Mouse (Mus musculus) frontal cortex, adult (tissue): ENCODE results near the gene Tas1r1.

ENCODE experiments used
- ATAC-seq: cut with Nextera tagmentation; 2 replicates; pipeline ENCODE4 v1.9.2; 2017; ENCODE audit warnings: mild to moderate bottlenecking, moderate library complexity, mixed read lengths; ENCODE audit not compliant: low TSS enrichment

The Tas1r1 gene

DNA sequence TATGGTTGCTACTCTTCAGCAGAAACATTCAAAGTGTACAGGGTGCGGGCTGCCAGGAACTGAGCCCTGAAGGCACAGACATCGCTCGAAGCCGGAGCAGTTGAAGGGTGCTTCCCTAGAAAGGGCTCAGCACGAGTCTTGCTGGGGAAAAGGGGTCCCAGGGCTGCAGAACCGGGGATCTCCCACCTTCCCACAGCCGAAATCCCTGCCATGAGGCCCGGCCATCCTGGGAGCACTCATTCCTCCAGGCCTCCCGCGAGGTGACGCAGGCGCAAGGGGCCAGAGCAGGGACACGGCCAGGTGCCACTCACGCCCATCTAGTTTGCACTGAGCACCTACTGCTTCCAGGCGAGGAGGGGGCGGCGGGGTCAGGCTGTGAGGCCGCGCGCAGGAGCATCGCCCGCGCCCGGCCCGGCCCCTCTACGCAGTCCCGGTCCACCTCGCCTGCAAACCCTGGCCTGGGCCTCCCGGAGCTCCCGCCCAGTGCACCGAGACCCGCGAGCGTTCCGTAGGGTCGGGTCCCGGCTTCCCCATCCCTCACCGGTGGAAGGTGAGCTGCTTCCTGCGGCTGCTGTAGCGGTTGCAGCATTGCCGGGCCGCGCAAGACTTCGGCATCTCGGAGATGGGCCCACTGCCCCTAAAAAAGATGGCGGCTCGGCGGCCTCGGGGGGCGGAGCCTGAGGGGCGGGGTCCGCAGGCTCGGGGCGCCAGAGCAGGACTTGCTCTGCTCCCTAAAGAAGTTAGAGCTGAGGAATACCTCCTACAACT lies 49.8 kb downstream of the Tas1r1 start, which contains the start of gene Thap3:
Gene Thap3, minus strand, starts transcription at position 656 of the 768 bp plus-strand sequence.
- ATAC-seq = peak; percentile 62

DNA sequence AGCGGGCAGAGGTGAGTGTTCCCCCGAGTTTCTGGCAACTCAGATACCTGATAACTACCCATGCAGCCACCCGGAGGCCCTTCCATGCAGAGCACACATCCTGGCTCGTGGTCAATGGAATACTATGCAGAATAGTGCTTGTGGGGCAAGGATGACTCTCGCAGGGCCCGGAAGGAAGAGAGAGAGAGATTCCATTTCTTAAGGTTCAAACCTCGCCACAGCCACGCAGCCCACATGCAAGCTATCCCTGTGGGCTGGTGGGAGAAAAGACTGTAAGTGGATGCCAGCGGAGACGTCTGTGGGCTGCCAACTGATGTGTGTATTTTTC lies 50.4 kb downstream of the Tas1r1 start:
- ATAC-seq = peak; percentile 46

DNA sequence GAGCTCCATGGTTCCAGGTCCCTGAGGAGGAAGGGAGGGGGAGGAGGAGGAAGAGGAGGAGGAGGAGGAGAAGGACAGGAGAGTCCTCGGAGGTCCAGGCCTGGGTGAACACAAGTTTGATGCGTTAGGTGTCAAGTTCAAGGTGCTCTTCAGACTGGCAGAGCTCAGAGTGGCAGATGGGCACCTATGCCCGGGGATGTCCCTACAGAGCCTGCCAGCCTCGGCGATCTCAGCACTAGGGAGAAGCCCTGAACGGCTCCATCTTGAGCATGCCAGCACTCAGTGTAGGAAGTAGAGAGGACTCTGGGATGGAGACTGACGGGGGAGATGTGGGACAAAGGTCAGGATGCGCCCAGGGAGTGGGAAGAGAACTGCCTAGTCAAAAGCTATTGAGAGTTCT lies 51.7 kb downstream of the Tas1r1 start:
- no peak for ATAC-seq

DNA sequence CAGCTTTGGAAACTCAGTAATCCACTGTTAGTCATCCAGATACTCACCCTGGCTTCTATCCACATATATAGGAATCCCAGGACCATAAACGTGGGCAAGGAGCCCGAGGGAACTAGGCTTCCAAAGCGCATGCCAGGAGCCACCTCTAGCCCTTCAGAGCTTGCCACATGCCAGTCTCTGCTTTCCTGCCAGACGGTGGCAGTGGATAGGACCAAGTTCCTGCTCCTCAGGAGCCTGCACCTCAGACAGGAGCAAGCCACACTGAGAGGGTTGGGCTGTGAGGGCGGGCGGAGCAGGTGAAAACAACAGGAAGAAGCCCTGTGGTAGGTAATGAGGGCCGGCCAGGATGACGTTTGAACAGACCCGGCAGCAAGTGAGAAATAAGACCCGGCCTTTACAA lies 52.5 kb downstream of the Tas1r1 start:
- ATAC-seq = 0 out of 2 replicates have a peak, but pooled peaks have one; percentile 13

DNA sequence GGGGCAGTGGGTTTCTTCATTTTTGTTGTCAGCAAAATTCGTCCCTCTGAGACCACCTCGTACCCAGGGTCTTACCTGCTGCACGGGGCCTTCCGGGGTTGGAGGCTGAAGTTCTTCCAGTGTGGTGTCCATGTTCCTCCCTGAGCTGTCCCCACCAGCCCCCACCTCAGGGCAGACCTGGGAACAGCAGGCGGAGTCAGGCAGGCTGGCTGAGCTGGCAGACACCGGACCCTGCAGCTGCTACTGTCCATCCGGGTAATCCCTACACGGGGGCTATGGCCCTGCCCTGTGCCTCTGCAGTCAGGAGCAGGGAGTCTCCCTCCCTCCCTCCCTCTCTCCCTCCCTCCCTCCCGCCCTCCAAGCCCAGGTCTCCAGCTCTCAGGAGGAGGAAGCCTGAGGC lies 54.8 kb downstream of the Tas1r1 start:
- ATAC-seq = no peak

DNA sequence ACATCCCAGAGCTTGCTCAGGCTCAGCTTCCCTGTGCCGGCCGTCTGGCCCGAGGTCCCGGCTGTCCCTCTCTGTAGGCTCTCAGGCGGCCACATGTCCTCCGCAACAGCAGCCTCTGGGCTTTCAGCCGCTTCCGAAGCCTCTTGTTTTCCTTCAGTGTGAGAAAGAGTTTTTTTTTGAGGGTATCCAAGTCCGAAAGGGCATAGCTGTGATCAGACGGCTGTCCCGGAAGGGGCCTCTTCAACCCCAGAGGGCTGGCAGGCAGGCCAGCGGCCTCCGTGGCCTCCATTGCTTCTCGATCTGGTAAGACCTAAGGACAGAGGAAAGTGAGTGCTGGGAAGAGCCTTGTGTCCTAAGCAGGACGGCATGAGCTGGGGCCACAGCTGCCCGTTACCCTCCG lies 55.3 kb downstream of the Tas1r1 start:
- ATAC-seq = no peak

DNA sequence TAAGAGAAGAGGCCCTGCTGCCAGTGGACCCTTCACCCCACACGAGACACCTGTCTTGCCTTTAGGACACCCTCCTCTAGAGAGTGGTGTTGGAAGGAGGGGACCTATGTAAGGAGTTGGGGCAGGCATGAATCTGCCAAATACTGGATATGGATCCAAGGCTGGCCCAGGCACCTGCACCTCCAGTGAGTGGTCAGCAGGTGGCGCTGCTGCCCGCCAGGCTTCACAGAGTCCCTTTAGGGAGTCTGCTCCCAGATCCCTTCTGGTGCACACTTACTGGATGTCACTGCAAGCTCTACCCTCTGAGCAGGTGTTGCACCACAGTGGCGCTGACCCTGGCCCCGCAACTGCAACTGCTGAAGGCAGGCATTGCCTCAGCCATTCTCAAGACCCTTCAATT lies 57.0 kb downstream of the Tas1r1 start:
- peak; percentile 69 for ATAC-seq

DNA sequence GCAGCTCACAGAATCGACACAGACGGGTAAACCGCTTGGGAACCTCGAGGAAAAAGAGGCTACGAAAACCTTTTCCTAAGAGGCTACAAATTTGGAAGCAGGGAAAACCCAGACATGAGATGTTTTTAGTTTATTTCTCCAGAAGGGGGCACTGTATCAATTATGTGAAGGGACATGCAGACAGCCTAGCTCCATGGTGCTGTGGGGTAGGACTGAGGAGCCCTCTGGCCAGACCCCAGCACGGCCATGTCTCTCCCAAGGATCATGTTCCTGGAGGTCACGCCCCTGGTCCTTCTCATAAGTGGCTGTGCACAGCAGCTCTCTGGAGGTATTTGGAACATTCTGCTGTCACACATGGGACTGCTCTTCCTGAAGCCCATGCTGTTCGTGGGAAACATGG lies 57.7 kb downstream of the Tas1r1 start:
- no peak for ATAC-seq
